Mouse (Mus musculus) brain, embryonic 14.5 days (tissue): ENCODE results near the gene Lrit2.

ENCODE experiments used
- CTCF ChIP-seq: fragments of 200-500 bp; IDR thresholded peaks from 2 replicates; pipeline ENCODE4 v1.5.1; 2012; ENCODE audit warnings: inconsistent platforms, mild to moderate bottlenecking, moderate library complexity, borderline replicate concordance; ENCODE audit not compliant: insufficient read depth, insufficient read length; ENCODE audit errors: extremely low read depth
- POLR2A ChIP-seq: fragments of 200-500 bp; IDR thresholded peaks from 2 replicates; pipeline ENCODE4 v1.6.1; 2012; ENCODE audit warnings: mild to moderate bottlenecking, inconsistent platforms, borderline replicate concordance; ENCODE audit not compliant: poor library complexity, insufficient read depth, insufficient read length, severe bottlenecking; ENCODE audit errors: extremely low read depth

GRCm38 (mm10) chr14:37080724-37081123 lies 13.0 kb downstream of the Lrit2 start:
- TF ChIP-seq CTCF, result no peak
- TF ChIP-seq POLR2A, result no peak
